Mouse (Mus musculus) lung, adult 18-20 months (tissue): ENCODE data around the gene Hist2h2bb.
"Not testable (repeated sequence)": the region's sequence is repeated elsewhere in the genome, so short reads cannot be mapped to it uniquely, and the experiment has no call there.

Source experiments
- DNase-seq, 2 experiments: peaks; one replicate each; pipeline ENCODE4 v3.0.0; 2022; ENCODE audit warnings: mixed read lengths in 2 of 2

The Hist2h2bb gene

DNA sequence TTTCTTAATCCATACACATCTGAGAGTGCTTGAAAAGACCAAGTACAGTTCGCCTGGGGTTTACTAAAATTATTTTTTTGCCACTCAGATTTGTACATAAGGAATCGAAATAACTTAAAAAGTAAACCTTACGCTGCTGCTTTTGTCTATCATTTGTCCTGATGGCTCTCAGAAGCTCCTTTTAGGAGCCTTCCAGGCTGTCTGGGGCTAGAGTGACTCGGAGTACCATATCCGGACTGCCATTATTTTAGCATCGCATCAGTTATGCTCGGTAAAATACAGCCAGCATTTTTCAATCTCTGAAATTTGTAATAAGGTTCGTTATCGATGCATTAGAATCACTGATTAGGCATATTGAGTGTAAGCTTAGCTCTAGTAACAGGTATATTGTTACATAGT, 28.8 kb upstream of the Hist2h2bb start:
- DNase-seq = no peak

GRCm38 (mm10) chr3:96243921-96244572, 25.5 kb upstream of the Hist2h2bb start:
- no peak for DNase-seq

DNA sequence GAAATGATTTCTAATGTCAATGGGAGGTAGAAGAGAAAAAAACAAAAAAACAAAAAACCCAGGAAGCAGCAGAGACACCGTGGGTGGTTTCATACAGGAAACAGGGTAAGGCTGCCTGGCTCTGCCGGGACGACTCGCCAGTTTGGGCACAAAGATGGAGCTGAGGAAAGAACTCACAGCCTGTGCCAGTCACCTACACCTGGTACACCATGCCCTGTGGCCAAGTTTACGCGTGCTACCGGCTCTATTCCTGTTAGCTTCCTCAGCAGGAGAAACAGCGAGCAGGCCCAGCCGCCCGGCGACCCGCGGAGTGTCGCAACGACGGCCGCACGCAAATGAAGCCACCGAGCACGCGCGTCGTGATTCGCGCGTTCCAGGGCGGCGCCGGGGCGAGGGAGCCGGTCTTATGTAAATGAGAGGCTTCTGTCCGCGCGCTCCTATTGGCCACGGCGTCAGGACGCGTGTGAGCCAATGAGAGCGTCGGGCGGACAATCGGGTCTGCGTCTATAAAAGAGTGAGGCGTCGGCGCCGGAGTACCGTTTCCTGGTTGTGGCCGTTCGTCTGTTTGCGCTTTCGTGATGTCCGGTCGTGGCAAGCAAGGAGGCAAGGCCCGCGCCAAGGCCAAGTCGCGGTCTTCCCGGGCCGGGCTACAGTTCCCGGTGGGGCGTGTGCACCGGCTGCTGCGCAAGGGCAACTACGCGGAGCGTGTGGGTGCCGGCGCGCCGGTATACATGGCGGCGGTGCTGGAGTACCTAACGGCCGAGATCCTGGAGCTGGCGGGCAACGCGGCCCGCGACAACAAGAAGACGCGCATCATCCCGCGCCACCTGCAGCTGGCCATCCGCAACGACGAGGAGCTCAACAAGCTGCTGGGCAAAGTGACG, 24.3 kb upstream of the Hist2h2bb start, which contains the start of gene Hist2h2aa1:
Gene Hist2h2aa1, plus strand, starts transcription at position 495 of the 884 bp plus-strand sequence.
- DNase-seq = peak; percentile 89 to 90

DNA sequence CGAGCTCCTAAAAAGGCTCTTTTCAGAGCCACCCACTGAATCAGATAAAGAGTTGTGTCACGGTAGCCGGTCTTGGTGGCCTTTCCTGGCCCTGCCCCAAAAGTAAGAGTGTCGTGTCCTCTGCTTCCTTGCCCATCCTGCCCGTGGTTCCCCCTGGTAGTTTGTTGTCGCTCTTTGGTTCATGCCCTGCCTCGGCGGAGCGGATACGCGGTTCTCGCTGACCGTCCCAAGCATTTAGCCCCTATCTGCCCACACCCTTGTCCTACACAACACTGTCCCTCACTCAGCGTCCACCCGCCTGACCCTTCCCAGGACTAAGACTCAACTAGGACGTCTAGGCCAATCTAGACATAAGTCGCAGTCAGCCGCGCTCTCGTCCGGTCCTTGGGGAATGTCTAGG, 23.5 kb upstream of the Hist2h2bb start:
- not testable (repeated sequence) for DNase-seq

DNA sequence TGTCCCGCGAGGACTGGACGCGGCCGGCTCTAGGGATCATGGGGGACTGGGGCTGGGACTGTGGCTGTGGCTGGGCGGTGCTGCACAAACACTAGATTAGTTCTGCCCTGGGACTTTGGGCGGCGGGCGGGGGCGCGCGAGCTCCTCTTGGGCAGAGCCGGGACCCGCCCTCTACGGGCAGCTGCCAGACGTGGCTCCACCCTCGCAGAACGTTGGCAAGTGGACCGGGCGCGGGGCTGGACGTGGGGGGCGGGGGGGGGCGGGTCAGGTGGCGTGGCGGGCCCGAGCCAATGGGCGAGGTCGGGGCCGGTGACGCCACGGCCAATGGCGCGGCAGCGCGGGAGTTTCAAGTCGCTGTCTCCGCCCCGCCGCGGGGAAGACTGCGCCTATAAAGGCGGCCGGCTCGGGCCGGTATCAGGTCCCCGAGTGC, 23.1 kb upstream of the Hist2h2bb start, which contains the start of gene Hist2h3c1:
Gene Hist2h3c1, plus strand, starts transcription at position 259 of the 430 bp plus-strand sequence.
- DNase-seq = not testable (repeated sequence)

- no peak for DNase-seq
These were observed 22.0 kb upstream of the Hist2h2bb start for GRCm38 (mm10) chr3:96247356-96248140.

GRCm38 (mm10) chr3:96248141-96249033, 21.2 kb upstream of the Hist2h2bb start:
- no peak for DNase-seq

DNA sequence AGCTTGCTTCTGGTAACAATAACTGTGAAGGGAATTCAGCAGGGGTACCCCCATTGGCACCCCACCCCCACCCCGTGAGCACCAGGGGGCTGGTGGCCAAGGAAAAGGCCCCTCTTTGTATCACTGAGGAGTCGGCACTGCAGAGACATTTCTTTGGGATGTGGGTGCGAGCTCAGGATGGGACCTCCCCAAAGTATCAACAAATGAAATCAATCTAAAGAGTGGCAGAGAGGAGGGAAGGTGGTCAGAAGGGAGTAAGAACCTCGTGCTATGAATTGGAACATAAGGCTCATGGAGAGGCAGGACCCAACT, 20.6 kb upstream of the Hist2h2bb start:
- DNase-seq = no peak

DNA sequence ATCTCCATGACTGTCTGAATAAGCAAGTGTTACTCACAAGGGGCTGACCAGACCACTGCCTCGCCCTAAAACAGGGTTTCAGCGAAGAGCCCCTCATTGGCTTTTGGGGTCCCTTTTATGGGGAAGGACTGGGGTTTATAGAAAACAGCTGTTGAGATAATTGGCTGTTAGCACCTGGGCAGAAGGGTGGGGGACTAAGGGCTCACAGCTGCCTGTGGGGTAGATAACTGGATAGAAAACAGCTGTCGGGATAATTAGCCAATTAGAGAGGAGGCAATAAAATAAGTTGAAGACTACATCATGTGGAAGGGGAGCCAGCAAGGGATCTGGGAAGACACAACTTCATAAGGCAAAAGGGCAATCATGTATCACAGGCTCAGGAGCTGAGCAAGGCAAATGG, 18.7 kb upstream of the Hist2h2bb start:
- DNase-seq = no peak

DNA sequence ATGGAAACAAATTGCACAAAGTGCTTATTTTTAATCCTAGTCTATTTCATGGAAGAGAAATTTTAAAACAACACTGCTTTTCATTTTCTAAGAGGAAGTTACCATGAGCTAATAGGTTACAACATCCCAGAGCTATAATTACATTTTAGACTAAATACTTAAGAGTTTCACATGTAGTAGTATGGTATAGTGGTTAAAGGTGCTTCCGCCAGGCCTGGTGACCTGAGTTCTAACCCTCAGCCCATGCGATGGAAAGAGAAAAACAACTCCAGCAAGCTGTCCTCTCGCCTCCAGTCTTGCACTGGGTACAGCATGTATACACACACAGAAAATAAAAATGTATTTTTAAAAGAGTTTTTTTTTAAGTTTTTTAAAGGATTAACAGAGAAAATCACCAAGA, 17.8 kb upstream of the Hist2h2bb start:
- no peak for DNase-seq

DNA sequence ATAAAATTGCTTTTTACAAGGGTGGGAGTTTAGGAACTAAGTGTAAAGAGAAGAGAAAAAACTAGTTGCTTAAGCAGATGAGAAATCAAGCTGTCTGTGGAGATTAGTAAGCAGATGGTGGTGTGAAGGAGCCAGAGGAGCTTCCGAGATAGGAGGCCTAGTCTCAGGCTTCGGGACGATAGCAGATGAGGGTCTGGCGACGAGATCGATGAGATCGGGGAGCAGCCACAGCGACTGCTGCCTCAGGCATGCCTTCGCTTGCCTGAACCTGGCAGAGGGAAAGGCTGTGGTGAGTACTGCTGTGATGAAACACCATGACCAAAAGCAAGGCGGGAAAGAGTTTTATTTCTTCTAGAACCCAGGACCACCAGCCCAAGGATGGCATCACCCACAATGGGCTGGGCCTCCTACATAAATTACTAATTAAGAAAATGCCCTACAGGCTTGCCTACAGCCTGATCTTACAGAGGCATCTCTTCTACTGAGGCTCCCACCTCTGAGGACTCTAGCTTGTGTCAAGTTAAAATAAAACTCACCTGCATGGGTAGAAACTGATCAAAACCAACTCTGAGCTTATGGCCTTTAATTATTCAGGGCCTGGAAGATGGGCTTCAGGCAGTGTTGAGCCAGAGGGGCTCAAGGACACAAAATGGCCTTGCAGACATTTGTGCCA, 14.7 kb upstream of the Hist2h2bb start:
- DNase-seq = no peak

DNA sequence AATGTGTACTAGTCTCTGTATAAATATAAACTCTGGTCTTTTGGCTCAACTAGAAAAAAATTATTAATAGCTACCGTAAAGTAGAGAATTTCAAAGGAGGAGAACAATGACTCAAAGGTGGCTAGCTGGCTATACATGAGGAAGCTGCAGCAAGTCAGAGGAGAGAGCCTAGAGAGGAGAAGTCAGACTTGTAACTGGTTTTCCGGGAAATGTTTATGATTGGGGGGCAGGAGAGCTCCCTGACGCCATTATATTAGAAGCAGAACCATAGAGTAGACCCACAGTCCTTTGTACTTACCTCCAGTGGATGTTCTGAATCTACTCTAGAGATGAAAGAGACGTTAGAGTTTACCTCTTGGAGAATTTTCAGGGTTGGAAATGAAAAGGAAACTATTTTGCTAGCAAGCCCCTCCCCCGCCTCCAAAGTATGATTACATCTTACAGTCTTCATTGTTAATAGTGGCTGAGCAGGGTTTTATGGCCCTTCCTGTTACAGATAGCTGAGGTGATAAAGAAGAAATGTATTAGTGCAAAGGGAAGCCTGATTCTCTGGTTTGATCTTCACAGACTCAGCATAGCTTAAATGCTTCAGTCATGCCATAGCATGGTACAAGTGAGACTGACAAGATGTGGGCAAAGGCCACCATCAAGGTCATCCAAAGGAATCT, 13.5 kb upstream of the Hist2h2bb start:
- peak in 1 of 2 experiments; percentile 23 for DNase-seq

- DNase-seq = peak in 1 of 2 experiments; percentile 22
These were observed 12.4 kb upstream of the Hist2h2bb start for GRCm38 (mm10) chr3:96257190-96257589.

GRCm38 (mm10) chr3:96260220-96260619, 9.3 kb upstream of the Hist2h2bb start:
- DNase-seq = no peak

DNA sequence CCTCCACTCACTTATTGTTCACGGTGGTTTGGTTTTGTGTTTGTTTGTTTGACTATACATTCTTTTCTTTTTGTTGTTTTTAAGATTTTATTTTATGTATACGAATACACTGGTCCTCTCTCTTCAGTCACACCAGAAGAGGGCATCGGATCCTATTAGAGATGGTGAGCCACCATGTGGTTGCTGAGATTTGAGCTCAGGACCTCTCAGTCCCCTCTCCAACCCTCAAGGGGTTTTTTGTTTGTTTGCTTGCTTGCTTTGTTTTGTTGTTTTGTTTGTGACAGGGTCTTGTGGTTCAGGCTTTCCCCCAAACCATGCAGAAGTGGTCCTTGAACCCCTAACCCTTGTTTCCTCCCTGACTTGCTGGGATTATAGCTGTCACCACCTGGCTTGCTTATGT, 7.9 kb upstream of the Hist2h2bb start:
- no peak for DNase-seq

GRCm38 (mm10) chr3:96262216-96262875, 7.2 kb upstream of the Hist2h2bb start:
- peak; percentile 90 to 93 for DNase-seq

- DNase-seq = peak; percentile 97 to 98
These were observed 6.5 kb upstream of the Hist2h2bb start, which contains the start of gene Hist2h4 for GRCm38 (mm10) chr3:96262979-96263550. TSS of gene Hist2h4 (minus strand) at chr3:96263311.

- peak; percentile 54 to 57 for DNase-seq
These were observed 5.8 kb upstream of the Hist2h2bb start for GRCm38 (mm10) chr3:96263558-96264403.

DNA sequence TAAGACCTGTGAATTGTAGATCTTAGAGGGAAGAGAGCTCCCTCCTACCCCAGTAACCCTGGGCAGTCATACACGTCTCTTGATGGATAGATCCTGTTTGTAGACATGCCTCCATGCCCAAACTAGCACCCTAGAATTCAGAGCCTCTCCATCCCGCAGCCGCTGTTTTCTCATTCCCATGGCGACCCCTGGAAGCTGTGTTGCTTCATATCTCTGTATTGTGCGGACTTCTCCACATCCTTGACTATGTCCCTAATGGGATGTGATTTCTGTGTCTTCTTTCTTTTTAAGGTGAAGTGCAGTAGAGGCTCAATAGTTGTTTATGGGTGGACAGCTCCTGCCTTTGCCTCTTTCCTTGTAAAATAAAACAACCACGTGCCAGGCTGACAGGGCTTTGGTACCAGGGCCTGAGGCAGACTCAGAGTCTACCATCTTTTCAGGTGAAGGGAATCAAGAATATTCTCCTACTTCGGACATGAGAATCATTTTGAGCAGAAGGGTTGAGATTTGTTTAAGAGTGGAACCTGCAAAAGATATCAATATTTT, 5.1 kb upstream of the Hist2h2bb start:
- no peak for DNase-seq
